Mouse (Mus musculus): ENCODE results near the gene Snx29. TPM values are rescaled to one million over a fixed set of nuclear protein-coding genes. Genes with fewer than 3 reads are reported as not detected.

Gene Snx29
- total RNA-seq, 2 experiments from 2014 or later = 25.0 to 31.5 TPM

DNA sequence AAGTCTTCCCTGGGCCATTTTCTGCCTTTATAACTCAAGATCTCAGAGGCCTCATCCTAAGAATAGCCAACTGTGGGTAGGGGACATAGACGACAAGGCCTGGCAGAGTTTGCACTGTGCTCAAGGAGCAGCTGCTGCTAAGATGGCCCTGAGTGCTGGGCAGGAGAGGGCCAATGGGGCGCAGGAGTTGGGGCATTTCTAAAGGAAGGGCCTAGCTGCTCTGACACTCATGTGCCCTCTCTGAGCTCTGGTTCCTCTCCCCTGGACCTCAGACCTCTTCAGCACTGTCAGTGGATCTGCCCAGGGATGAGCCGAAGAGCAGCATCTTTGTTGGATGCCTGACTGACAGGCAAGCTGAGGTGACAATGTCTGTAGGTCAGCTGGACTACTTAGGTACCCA lies 426.4 kb downstream of the Snx29 start:
- no peak for DNase-seq (ENCODE audit: extremely low spot score in 1 of 2, low spot score in 1 of 2)

DNA sequence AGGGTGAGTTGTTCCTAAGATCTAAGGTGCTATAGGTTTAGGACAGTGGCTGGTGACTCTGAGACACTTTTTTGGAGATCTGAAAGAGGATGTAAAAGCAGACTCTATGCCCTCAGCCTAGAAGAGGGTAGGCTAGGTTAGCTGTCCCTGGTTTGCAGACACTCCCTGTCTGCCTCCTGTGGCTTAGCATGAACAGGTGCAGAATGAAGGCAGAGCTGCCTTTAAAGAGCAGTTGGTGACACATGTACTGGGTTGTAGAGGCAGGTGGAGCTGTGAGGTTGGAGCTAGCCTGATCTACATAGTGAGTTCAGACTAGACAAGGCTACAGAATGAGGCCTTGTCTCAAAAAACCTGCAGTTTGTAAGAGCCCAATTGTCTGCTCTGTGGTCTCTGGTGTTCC lies 427.9 kb downstream of the Snx29 start:
- no peak for DNase-seq (ENCODE audit: extremely low spot score in 1 of 2, low spot score in 1 of 2)

DNA sequence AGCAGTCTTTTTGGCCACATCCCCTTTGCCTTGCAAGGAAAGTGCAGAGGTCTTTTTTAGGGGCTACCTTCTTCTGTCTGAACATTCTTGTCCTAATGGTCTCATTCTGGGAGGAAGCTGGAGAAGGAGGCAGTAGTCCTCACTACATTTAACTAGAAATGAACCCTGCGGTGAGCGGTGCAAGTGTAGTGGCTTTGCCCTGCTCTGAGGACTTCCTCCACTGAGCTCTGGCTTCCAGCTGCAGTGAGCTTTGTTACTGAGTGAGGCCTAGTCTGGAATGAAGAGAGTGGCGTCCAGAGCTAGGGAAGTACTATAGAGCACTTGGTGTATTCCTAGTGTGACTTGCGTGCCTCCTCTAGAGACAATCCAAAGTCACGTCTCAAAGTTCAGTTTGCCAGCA lies 429.8 kb downstream of the Snx29 start:
- no peak for DNase-seq (ENCODE audit: extremely low spot score in 1 of 2, low spot score in 1 of 2)

DNA sequence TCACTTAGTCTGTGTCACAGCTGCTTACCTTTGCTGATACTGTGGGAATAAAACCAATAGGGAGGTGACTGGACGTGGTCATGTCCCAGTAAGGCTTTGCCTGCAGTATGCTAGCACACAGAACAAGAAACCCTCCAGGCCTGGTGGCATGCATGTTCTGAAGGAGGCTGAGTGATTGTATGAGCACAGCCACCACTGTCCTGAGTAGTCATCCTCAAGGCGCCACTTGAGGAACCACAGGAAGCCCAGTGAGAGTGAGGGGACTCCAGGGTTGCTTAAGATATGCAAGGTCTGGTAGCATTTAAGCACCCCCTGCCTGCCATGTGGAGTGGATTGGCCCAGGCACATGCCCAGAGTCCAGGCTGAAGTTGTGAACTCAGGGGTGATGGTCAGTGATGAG lies 430.8 kb downstream of the Snx29 start:
- DNase-seq (ENCODE audit: extremely low spot score in 1 of 2, low spot score in 1 of 2) = no peak

DNA sequence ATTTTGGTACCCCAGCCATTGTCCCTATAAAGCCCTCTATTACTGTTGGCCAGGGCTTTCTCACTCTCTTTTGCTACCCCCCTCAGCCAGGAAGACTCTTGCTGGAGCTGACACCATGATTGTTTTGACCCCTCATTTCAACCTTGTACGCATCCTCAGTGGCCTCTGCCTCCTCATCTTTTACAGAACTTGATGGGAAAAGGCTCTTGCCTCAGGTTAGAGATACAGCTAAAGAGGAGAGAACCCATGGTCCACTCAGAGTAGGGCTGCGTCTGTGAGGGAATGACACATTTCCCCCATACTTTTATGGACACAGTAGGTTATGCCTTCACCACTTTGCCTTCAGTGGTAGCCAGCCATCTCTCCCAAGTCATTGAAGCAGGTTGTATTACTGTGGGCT lies 431.4 kb downstream of the Snx29 start:
- DNase-seq (ENCODE audit: extremely low spot score in 1 of 2, low spot score in 1 of 2) = no peak

DNA sequence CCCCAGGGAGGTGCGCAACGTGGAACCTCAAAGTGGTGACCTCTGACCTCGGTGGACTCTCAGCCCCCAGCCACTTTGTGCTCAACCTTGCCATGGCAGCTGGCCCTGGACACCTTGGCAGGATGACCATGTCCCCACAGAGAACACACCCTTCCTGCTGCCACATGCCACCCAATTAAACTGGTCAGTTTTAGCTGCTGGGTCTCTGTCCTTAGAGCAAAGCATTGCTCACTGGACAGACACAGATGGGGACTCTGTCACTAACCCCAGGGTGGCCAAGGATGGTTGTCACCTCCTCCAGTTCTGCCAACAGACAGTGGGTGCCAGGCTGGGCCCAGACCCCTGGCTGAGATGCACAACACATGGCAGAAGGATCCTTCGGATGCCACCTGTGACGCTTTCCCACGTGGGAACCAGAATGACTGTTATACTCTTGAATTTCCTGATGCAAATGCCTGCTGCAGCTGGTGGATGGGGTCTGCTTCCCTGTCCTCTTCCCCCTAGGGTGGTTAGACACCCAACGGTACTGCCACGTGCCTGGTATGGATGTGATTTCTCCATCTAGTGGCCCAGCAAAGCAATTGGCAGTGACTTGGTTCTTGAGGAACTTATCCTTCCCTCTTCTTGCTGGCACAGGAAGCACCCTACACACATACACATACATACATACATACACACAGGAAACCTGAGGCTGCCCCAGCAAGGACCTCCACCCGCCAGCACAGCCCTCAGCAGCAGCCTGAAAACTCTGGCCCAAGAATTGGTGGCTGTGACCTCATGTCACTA lies 432.8 kb downstream of the Snx29 start:
- DNase-seq (ENCODE audit: extremely low spot score in 1 of 2, low spot score in 1 of 2) = no peak

DNA sequence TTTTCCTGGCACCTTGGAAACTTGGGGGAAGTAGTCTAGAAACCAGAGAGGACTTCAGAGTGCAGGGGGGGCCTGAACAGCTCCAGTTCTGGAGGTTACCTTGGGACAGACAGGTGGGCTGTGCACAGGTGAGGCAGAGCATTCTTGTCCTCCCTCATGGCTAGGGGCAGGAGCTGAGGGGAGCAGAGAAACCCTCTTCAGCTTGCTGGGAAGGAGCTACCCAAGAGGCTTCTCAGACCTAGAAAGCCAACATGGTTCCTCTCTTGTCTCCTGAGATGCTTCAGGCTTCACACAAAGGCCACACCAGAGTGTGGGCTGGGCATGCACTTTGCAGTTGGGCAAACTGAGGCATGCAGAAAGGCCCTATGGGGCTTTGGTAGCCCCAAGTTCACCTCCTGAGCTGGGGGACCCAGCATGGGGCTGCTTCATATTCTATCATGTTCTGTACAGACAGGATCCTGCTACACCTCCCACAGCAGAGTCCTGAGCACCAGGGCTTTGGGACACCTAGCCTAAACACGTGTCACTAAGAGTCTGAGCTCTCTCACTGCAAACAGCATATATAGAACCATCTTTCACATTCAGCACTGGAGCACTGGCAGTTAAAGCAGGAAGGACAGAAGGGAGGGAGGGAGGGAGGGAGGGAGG lies 434.0 kb downstream of the Snx29 start:
- DNase-seq (ENCODE audit: extremely low spot score in 1 of 2, low spot score in 1 of 2) = no peak

DNA sequence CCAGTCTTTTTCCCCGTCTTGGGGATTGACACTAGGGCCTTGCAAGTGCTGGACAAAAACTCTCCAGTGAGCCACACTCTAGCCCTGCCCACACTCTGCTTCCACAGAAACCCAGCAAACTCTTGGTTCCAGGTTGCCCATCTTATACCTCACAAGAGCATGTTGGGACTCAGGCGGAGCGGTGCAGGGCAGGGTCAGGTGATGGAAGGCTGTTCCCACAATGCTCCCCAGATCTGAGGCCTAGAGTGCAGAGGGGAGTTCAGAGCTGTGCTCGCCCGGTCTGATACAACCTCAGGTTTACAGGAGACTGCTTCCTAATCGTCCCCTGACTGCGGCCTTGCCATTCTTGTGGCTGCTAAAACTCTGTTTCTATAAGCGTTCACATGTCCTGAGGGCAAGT lies 434.8 kb downstream of the Snx29 start:
- no peak for DNase-seq (ENCODE audit: extremely low spot score in 1 of 2, low spot score in 1 of 2)

DNA sequence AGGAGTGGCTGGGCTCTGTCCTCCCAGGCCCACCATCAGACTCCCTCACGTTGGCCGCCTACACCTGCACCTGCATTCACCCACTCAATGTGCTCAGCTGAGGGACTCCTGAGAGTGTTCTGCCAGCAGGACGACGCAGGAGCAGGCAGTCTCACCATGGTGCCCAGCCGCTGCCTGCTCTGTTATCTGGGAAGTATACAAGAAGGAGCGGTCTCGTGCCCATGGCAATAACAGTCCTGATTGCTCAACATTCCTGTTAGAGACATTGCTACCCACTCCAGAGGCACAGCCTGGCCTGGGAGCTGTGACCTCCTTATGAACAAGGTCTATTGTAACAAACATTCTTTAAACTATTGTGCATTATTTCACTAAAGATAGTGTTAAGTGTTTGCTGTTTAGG lies 435.2 kb downstream of the Snx29 start:
- DNase-seq (ENCODE audit: extremely low spot score in 1 of 2, low spot score in 1 of 2) = no peak

DNA sequence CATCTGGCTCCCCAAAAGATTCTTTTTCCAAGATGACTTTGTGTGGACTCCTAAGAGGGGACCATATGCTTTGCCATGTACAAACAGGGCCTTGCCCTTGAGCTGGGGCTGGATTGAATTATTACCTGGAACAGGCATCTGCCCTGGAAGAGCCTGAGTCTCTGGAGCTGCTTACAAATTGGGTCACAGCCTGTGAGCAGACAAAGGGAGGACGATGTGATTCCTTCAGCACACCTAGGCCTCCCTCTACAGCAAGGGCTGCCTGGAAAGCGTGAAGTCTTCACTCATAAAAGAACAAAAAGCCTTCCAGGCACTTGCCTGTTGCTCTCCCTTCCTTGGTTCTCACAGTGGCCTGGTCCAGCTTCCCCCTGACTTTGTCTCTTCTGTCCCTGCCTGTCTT lies 449.6 kb downstream of the Snx29 start:
- no peak for DNase-seq (ENCODE audit: extremely low spot score in 1 of 2, low spot score in 1 of 2)

DNA sequence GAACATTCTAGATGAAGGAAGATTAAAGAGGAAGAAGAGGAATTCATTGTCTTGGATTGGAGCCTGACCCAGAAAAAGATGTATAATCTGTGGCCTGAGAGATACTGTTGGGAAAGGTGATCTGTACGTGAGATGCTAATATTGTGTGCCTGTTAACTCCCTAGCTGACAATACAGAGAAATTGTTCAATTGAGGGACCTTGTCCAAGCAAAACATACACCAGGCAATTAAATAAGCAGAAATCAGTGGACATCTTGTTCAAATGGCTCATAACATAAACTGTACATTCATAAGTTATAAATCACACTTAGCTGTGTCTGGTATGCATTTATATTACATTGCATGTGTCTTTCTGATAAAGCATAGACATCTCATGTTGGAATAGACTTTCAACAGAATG lies 451.6 kb downstream of the Snx29 start:
- no peak for DNase-seq (ENCODE audit: extremely low spot score in 1 of 2, low spot score in 1 of 2)

DNA sequence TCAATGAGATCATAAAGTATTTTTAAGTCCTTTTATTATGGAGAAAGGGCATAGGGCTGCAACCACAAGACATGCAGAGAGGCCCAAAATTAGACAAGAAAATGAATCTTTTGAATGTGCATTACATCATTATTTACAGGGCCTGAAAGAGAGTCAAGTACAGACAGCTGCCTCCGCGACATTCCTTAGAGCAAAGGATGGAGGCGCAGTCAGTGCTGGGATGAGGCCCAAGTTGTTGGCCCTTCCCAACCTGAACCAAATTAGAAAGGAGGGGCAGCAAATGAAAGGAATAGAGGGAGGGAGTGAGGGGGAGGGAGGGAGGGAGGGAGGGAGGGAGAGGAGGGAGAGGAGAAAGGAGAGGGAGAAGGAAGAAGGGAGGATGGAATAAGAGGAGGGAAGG lies 453.8 kb downstream of the Snx29 start:
- DNase-seq (ENCODE audit: extremely low spot score in 1 of 2, low spot score in 1 of 2) = no peak

DNA sequence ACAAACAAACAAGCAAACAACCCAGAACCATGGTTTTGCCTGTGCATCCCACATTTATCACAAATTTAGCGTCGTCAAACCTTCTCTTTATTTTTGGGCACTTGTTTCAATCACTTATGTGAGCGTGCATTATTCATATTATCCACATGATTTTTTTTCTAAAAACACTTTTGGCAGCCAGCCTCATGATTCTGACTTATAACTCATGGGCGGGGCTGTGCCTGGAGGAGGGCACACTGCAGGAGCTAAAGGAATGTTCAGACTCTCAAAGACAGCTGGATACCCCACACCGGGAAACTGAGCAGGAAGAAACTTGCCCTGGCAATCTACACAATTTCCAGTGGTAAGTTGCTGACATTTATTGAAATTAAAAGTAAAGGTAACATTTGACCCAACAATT lies 455.5 kb downstream of the Snx29 start:
- no peak for DNase-seq (ENCODE audit: extremely low spot score in 1 of 2, low spot score in 1 of 2)

DNA sequence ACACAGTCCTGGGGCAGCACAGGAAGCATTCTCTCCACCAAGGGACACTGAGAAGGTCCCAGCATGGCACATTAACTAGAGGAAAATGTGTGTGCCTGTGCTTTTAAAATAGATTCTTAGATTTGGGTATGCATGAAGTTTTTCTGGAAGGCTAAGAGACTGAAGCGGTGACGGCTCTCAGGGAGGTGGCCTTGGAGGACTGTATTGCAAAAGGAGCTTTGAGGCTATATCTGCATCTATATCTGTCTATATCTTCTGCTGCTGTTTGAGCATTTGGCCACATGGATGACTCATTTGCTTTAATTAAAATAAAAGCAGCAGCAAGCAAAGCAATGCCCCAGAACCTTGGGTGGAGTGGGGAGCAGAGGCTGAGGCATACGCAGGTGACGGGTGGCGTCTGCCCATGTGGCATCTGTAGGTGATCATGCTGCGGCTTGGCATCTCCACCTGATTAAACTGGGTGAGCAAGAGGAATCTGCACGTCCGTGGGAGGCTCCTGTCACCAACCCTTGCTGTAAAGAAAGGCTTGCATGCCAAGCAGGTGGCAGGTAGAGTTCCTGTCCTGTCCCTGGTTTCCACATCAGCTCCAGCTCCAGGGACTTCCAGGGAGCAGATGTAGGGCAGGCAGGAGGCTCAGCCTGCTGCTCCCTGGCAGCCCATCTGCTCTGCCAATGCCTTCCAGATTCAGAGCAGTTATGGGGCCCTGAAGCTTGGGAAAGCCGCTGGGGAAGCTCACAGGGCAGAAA lies 456.2 kb downstream of the Snx29 start:
- DNase-seq (ENCODE audit: extremely low spot score in 1 of 2, low spot score in 1 of 2) = peak in 1 of 2 experiments; percentile 34

DNA sequence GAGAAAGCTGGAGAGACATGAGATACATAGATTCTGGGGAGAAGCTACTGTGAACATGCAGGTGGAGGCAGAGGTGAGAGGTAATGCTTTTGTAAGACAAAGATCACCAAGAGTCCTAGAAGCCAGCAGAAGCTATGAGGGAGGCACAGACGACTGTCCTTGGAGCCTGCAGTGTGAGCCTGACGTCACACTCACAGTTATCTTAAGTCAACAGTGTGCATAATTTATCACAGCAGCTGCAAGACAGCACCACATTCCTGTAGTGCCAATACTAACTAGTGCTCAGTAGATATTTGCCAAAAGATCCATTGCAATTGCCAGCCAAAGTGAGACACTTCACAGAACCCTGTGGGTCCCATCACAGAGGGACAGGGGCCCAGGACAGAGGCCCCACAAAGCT lies 459.4 kb downstream of the Snx29 start:
- no peak for DNase-seq (ENCODE audit: extremely low spot score in 1 of 2, low spot score in 1 of 2)

DNA sequence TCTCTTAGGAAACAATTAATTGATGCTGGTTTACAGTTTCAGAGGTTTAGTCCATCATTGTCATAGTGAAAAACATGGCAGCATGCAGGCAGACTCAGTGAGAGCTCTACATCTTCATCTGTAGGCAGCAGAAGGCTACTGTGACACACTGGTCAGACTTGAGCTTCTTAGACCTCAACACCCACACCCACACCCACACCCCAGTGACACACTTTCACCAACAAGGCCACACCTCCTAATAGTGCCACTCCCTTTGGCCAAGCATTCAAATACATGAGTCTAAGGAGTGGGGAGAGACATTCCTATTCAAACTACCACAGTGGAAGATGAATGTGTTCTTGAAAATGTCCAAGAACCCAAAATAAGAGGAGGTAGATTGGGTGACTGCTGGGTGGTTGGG lies 460.6 kb downstream of the Snx29 start:
- DNase-seq (ENCODE audit: extremely low spot score in 1 of 2, low spot score in 1 of 2) = no peak

DNA sequence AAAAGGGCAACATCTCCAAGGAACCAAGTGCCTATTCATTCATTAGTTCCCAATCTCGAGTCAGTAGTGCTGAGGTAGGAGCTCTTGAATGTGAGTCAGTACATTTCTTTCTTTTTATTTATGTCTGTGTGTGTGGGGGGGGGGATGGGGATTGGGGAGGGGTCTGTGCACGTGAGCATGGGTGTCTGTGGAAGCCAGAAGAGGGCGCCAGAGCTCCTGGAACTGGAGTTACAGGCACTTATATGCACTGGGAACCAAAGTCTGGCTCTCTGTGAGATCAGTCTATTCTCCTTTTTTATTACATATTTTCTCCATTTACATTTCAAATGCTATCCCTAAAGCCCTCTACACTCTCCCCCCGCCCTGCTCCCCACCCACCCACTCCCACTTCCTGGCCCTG lies 461.6 kb downstream of the Snx29 start:
- no peak for DNase-seq (ENCODE audit: extremely low spot score in 1 of 2, low spot score in 1 of 2)

DNA sequence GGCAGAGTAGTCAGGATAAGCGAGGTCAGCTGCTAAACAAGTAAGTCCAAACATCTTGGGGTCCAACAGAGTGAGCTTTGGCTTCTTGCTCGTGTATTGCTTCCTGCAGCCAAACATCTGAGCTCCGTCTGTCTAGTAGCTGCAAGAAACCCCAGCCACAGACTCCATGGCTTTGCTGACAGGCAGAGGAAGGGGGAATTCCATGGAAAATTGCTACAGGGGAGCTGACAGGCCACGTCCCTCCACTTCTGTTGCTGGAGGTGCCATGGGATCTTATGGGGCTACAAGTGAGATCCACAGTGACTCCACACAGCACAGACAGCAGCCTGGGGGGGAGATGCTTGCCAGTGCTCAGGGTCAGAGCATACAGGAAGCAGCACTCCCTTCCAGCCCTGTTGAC lies 463.1 kb downstream of the Snx29 start:
- DNase-seq (ENCODE audit: extremely low spot score in 1 of 2, low spot score in 1 of 2) = no peak

DNA sequence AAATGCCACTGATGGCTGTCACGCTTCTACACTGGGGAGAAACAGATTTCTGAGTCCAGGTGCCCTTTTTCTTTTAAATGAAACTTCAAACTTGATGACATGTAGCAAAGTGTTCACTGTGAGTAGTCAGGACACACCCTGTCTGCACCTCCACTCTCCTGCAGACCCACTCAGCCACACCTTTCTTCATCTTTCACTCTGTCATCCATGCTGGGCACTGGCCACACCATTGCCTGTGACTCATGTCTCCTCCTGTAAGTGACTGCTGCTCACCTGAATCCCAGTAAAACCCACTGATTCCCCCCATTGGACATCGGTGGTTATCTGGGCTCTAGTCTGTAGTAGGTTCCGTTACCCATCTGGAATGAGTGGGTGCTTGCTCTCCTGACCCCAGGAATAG lies 467.8 kb downstream of the Snx29 start:
- no peak for DNase-seq (ENCODE audit: extremely low spot score in 1 of 2, low spot score in 1 of 2)

DNA sequence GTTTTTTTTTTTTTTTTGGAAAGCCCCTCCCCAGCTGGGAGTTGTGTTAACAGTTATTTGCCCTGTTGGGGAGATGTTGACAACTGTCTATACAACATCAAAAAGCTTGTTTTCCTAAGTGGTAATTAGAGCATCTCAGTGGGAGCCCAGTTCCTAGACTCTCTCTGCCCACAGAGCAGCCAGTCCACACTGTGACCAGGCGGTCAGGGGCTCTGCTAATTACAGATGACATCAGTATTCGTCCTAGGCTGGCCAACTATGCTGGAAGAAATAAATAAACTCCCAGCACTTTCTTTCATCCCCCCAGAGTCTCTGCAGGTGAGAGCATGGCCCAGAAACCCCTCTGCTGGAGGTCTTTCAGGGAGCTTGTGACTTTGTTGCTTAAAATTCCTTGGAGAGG lies 470.7 kb downstream of the Snx29 start:
- DNase-seq (ENCODE audit: extremely low spot score in 1 of 2, low spot score in 1 of 2) = no peak

DNA sequence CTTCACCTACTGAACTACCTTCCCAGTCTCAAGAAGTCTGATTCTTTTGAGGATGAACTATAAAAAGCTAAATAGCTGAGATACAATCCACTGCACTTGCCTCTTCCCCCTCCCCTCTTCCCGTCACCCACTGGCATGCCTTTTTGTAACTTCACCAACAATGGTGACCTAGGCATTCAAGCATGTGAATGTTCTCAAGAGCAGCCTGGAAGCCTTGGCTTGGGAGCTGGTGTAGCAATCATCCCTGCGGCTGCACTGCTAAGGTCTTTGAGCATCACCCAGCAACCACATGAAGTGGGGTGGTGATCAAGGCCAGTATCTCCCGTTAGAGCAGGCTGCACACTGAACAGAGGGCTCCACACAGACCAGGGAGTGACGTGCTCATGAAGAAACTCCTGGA lies 471.9 kb downstream of the Snx29 start:
- no peak for DNase-seq (ENCODE audit: extremely low spot score in 1 of 2, low spot score in 1 of 2)
